Mouse (Mus musculus) intestine, embryonic 16.5 days (tissue): ENCODE measurements around the gene Actg1. TPM values are rescaled to one million over a fixed set of nuclear protein-coding genes. Genes with fewer than 3 reads are reported as not detected.
A peak's percentile ranks its signal among the peaks of the same experiment; 100 is the strongest.

ENCODE experiments used
- ATAC-seq: fragments of 200-750 bp; cut with Nextera tagmentation; 2 replicates; pipeline ENCODE4 v1.8.0; 2017; ENCODE audit warnings: moderate TSS enrichment, moderate library complexity
- H3K27ac ChIP-seq: fragments of 300-500 bp; sonication (generic); 2 replicates; pipeline ENCODE4 v1.5.1; 2014; ENCODE audit warnings: mild to moderate bottlenecking, low read length
- H3K27me3 ChIP-seq: fragments of 300-500 bp; sonication (generic); replicated peaks from 2 replicates; pipeline ENCODE4 v1.6.1; 2014; ENCODE audit warnings: low read length, control low read depth, mixed read lengths; ENCODE audit not compliant: control insufficient read depth, insufficient read depth
- H3K36me3 ChIP-seq: fragments of 300-500 bp; sonication (generic); 2 replicates; pipeline ENCODE4 v1.6.1; 2014; ENCODE audit warnings: low read length, control low read depth; ENCODE audit not compliant: control insufficient read depth, insufficient read depth
- H3K4me1 ChIP-seq: fragments of 300-500 bp; sonication (generic); 2 replicates; pipeline ENCODE4 v1.6.1; 2014; ENCODE audit warnings: low read length, control low read depth, mixed read lengths; ENCODE audit not compliant: control insufficient read depth, insufficient read depth
- H3K4me2 ChIP-seq: fragments of 300-500 bp; sonication (generic); 2 replicates; pipeline ENCODE4 v1.6.1; 2014; ENCODE audit warnings: low read depth, low read length, control low read depth
- H3K4me3 ChIP-seq: fragments of 300-500 bp; sonication (generic); 2 replicates; pipeline ENCODE4 v1.5.1; 2014; ENCODE audit warnings: mild to moderate bottlenecking, low read length
- H3K9ac ChIP-seq: fragments of 300-500 bp; sonication (generic); 2 replicates; pipeline ENCODE4 v1.6.1; 2014; ENCODE audit warnings: low read depth, low read length
- H3K9me3 ChIP-seq: fragments of 300-500 bp; sonication (generic); 2 replicates; pipeline ENCODE4 v1.6.1; 2016; ENCODE audit warnings: low read length, control low read depth; ENCODE audit not compliant: control insufficient read depth
- WGBS: fragments of 180-500 bp; shearing (Covaris S2); extraction: QIAGEN DNeasy Blood & Tissue Kit; methylation state at CpG from one replicate; pipeline ENCODE4 v1.1.7; 2014; 5-methylcytosine and 5-hydroxymethylcytosine counted together
- polyA plus RNA-seq: library from polyadenylated mRNA; unstranded; fragments of >200 nt; fragmentation: Nextera tagmentation; extraction: Ambion mirVana; gene quantifications from 2 replicates; pipeline ENCODE4 v1.2.1, GENCODE M21; 2015

Gene Actg1
- 2,886 and 2,944 TPM in 2 replicates for polyA plus RNA-seq

GRCm38 (mm10) chr11:120347791-120348683, at the start of gene Actg1:
Gene Actg1, minus strand, starts transcription at chr11:120348542.
- Histone ChIP-seq H3K27me3 (no peaks in the 10 kb centered on the region), H3K9ac (peak within 1 kb of the TSS; percentile 100), H3K36me3 (no peaks in the 10 kb centered on the region), H3K9me3 (no peaks in the 10 kb centered on the region), H3K4me3 (peak within 1 kb of the TSS; percentile 100), H3K27ac (peak within 1 kb of the TSS; percentile 100), H3K4me2 (peak within 1 kb of the TSS; percentile 91), H3K4me1 (peaks cover 34% of the 10 kb centered on the region)
- peak; percentile 64 for ATAC-seq
- 1% methylated on average over 73 of the region's 103 CpGs for WGBS

- no peak for ATAC-seq
- Histone ChIP-seq H3K4me2 (no peak overlapping the region), H3K4me3 (no peak overlapping the region), H3K9me3 (no peaks in the 10 kb centered on the region), H3K36me3 (peaks cover 15% of the 10 kb centered on the region; the same call in 1 of the 2 replicates), H3K27me3 (no peaks in the 10 kb centered on the region), H3K27ac (no peak overlapping the region), H3K4me1 (no peaks in the 10 kb centered on the region), H3K9ac (no peak overlapping the region)
- WGBS, result 84% methylated on average over 2 of the region's 2 CpGs
Observed at GRCm38 (mm10) chr11:120397602-120398001, 49.3 kb upstream of the Actg1 start.

GRCm38 (mm10) chr11:120395661-120396060, 47.3 kb upstream of the Actg1 start:
- no peak for ATAC-seq
- Histone ChIP-seq H3K4me3 (no peak overlapping the region), H3K9me3 (no peaks in the 10 kb centered on the region), H3K9ac (no peak overlapping the region), H3K27me3 (no peaks in the 10 kb centered on the region), H3K27ac (no peak overlapping the region), H3K4me2 (no peak overlapping the region), H3K36me3 (peaks cover 15% of the 10 kb centered on the region; the same call in 1 of the 2 replicates), H3K4me1 (no peaks in the 10 kb centered on the region)
- 79% methylated on average over 4 of the region's 4 CpGs for WGBS

GRCm38 (mm10) chr11:120388580-120388979, 40.2 kb upstream of the Actg1 start:
- H3K9ac ChIP-seq, result no peak overlapping the region
- no peak for ATAC-seq
- no peaks in the 10 kb centered on the region for H3K4me1 ChIP-seq
- H3K36me3 ChIP-seq, result peaks cover 24% of the 10 kb centered on the region
- no peak overlapping the region for H3K4me2 ChIP-seq
- H3K27me3 ChIP-seq, result no peaks in the 10 kb centered on the region
- no peak overlapping the region for H3K27ac ChIP-seq
- no peak overlapping the region for H3K4me3 ChIP-seq
- H3K9me3 ChIP-seq, result no peaks in the 10 kb centered on the region
- 93% methylated on average over 9 of the region's 9 CpGs for WGBS

GRCm38 (mm10) chr11:120387157-120387556, 38.8 kb upstream of the Actg1 start:
- H3K9ac ChIP-seq, result no peak overlapping the region
- peaks cover 23% of the 10 kb centered on the region for H3K36me3 ChIP-seq
- H3K4me2 ChIP-seq, result no peak overlapping the region
- no peaks in the 10 kb centered on the region for H3K4me1 ChIP-seq
- no peak overlapping the region for H3K27ac ChIP-seq
- no peak overlapping the region for H3K4me3 ChIP-seq
- no peaks in the 10 kb centered on the region for H3K9me3 ChIP-seq
- no peaks in the 10 kb centered on the region for H3K27me3 ChIP-seq
- 72% methylated on average over 2 of the region's 2 CpGs for WGBS
- ATAC-seq, result no peak

GRCm38 (mm10) chr11:120386632-120387031, 38.3 kb upstream of the Actg1 start:
- Histone ChIP-seq H3K4me2 (no peak overlapping the region), H3K27ac (no peak overlapping the region), H3K4me1 (no peaks in the 10 kb centered on the region), H3K36me3 (peaks cover 28% of the 10 kb centered on the region), H3K9ac (no peak overlapping the region), H3K4me3 (no peak overlapping the region), H3K9me3 (no peaks in the 10 kb centered on the region), H3K27me3 (no peaks in the 10 kb centered on the region)
- WGBS, result 93% methylated on average over 6 of the region's 6 CpGs
- ATAC-seq, result no peak

- H3K4me2 ChIP-seq, result no peak overlapping the region
- WGBS, result 92% methylated on average over 9 of the region's 9 CpGs
- peaks cover 19% of the 10 kb centered on the region for H3K36me3 ChIP-seq
- H3K9ac ChIP-seq, result no peak overlapping the region; the same call in 1 of the 2 replicates
- H3K27ac ChIP-seq, result no peak overlapping the region
- no peaks in the 10 kb centered on the region for H3K9me3 ChIP-seq
- H3K4me3 ChIP-seq, result no peak overlapping the region
- no peaks in the 10 kb centered on the region for H3K27me3 ChIP-seq
- ATAC-seq, result no peak
- H3K4me1 ChIP-seq, result peaks cover 11% of the 10 kb centered on the region; the same call in 1 of the 2 replicates
Observed at GRCm38 (mm10) chr11:120382509-120382908, 34.2 kb upstream of the Actg1 start.

GRCm38 (mm10) chr11:120381157-120381556, 32.8 kb upstream of the Actg1 start:
- ATAC-seq, result no peak
- H3K4me3 ChIP-seq, result no peak overlapping the region
- no peak overlapping the region for H3K27ac ChIP-seq
- H3K27me3 ChIP-seq, result no peaks in the 10 kb centered on the region
- H3K9ac ChIP-seq, result no peak overlapping the region
- H3K36me3 ChIP-seq, result peaks cover 23% of the 10 kb centered on the region
- 95% methylated on average over 4 of the region's 4 CpGs for WGBS
- H3K9me3 ChIP-seq, result no peaks in the 10 kb centered on the region
- no peak overlapping the region for H3K4me2 ChIP-seq
- H3K4me1 ChIP-seq, result peaks cover 16% of the 10 kb centered on the region

- Histone ChIP-seq H3K9ac (no peak overlapping the region), H3K4me2 (no peak overlapping the region), H3K27me3 (no peaks in the 10 kb centered on the region), H3K27ac (no peak overlapping the region), H3K4me3 (no peak overlapping the region), H3K36me3 (peaks cover 23% of the 10 kb centered on the region), H3K9me3 (no peaks in the 10 kb centered on the region), H3K4me1 (peaks cover 16% of the 10 kb centered on the region)
- 96% methylated on average over 3 of the region's 3 CpGs for WGBS
- no peak for ATAC-seq
Observed at GRCm38 (mm10) chr11:120380271-120380670, 31.9 kb upstream of the Actg1 start.
